Mouse (Mus musculus) spleen, adult 12 weeks (tissue): ENCODE measurements around the gene Zfhx3.

Experiments
- DNase-seq: peaks from one replicate; pipeline ENCODE4 v3.0.0; 2022; ENCODE audit warnings: low spot score

Gene Zfhx3

DNA sequence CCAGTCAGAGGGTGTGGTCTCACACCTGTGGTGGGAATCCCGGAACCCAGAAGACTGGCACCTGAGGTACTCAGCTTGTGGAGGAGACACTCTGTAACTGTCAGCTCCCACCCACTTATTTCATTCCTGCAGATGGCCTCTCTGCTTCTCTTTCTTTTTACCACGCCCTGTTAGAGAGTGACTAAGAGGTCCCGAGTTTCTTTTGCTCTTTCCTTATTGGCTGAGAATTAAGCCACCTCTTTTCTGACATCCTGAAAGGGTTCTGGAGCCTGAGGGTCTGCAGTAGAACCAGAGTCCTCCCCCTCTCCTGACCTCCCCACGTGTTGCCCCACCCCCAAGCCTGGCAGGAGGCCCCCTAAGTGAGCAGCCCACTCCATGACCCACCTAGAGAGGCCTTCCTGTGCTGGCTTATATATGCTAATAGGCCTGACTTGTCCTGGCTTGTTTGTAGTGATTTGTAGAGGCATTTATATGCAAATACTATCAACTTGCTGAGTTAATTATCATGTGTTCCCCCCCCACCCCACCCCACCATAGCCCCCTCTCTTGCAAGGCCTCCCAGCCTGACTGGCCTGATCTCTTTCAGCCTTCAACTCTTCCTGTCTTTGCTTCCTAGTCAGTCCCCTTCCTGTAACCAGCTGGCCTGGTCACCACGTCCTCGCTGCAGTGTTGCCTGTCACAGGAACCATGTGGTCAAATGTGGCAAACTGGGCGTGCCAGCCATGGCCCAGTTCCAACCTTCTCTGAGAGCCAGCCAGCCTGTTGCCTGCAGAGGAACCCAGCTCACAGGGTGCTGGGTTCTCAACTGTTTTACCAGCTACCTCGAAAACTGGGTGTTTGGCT, 780.4 kb downstream of the Zfhx3 start:
- no peak for DNase-seq

GRCm38 (mm10) chr8:108723636-108724035, 781.2 kb downstream of the Zfhx3 start:
- no peak for DNase-seq

DNA sequence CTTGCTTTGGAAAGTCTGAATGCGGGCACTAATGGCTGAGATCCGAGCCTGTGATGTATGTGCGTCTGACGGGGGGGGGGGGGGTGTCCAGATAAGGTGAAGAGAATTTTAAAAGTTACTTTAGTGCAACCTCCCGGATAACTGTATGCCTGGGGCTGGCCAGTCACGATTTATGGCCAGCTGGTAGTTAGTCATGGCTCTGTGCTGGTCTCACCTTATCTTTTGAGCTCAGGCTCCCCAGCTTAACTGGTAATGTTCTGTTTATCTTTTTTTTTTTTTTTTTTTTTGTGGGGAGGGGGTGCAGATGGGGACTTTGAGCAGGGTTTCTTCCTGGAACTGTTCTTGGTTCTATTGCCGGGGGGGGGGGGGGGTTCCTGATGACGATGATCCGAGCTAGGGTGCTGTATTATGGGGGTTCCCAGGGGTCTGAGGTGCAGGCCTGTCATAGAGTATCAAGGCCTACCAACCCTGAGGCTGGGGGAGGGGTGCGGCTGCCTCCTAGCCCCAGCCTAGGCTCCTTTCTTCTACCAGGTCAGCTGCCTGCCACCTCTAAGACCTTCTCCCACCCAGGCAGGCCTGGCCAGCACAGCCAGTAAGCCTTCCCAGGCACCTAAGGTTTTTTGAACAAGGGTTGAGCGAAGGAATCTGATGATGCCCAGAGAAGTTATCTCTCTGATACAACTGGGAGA, 782.5 kb downstream of the Zfhx3 start:
- no peak for DNase-seq

DNA sequence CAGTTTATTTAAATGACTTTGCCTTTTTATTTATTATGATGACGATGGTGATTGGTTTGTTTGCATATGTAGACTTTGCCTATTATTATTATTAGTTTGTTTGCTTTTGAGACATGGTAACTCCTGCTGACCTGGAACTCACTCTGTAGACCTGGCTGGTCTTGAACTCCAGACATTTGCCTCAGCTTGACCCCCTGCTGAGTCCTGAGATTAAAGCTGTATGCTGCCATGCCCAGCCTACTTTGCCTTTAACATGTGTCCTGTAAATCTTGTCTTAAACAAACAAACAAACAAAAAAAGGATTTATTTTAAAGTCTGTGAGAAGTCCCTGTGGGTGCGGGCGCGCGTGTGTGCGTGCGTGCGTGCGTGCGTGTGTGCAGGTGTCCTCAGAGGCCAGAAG, 783.2 kb downstream of the Zfhx3 start:
- no peak for DNase-seq

GRCm38 (mm10) chr8:108726541-108727241, 784.2 kb downstream of the Zfhx3 start:
- no peak for DNase-seq

- DNase-seq, result no peak
These were observed 786.7 kb downstream of the Zfhx3 start for GRCm38 (mm10) chr8:108729169-108729568.

GRCm38 (mm10) chr8:108729667-108730329, 787.4 kb downstream of the Zfhx3 start:
- no peak for DNase-seq

DNA sequence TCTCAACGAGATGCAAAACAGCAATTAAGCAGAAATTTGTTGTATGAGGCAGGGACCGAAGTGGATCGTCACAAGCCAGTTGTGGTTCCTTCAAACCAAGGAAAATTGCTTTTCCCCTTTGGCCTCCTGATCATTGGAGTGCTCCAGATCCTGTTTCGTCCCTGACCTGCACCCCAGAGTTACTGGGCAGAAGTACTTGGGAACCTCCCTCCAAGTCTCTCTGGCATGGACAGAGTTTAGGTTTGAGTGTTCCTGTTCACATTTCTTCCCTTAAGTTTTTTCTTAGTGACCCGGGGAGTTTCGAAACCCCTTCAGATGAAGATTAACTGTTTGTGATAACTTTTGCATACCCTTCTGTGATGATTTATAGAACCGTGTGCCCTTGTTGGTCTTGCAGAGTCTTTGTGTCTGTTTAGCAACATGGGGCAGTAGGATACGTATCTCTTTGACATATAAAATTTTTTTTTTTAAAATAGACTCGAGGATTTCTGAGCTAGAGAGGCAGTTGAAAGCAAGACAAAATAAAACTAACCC, 788.5 kb downstream of the Zfhx3 start:
- no peak for DNase-seq

DNA sequence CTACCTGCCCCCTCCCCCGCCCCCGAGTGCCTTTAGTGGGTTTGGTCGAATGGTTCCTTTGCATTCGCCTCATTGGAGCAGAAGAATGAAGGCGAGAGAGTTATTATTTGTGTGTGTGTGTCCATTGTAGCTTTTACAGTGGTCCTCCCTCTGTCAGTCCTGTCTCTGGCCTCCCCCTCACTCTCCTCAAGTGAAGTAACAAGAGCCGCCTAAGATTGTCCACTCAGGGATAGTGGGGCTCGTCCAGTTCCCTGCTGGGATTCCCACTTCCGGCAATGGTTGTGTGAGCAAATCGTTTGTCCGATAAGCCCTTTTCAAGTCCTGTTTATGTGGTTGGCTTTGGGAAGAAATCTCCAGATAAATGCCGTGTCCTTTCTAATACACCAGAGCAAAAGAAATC, 790.1 kb downstream of the Zfhx3 start:
- no peak for DNase-seq

- DNase-seq, result no peak
These were observed 790.9 kb downstream of the Zfhx3 start for GRCm38 (mm10) chr8:108733385-108733784.

DNA sequence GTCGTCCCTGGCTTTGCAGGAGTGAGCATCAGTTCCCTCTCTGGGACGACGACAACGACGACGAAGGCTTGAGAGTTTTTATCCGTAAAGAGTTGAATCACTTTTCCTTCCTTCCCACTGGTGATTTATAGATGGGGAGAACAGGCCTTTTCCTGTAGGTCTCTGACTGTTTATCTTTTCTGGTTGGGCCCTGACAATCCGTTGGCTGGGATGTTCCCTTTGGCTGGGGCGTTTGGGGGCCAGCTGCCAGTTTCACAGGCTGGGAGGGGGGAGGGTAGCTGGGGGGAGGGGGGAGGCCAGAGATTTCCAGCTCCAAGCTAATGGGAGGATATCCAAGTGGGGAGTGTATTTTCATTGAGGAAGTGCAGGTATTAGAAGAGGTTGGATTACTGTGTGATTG, 794.0 kb downstream of the Zfhx3 start:
- no peak for DNase-seq

DNA sequence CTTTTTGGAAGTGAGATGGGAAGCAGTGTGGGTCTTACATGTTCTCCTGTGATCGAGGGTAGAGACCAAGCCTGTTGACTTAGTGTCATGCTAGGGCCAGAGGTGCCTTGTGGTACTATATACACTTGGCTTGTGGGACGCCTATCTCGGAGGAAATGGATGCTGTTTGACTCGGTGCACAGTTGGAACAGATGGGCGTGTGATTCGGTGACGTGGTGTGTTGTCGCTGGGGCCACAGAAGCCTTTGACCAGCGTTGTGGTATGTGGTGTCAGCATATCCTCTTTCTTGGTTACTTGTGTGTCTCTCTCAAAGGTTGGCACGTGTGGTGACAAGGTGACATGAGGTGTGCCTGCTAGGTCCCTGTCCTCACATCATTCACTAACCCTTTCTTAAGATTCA, 795.7 kb downstream of the Zfhx3 start:
- no peak for DNase-seq

- no peak for DNase-seq
These were observed 797.1 kb downstream of the Zfhx3 start for GRCm38 (mm10) chr8:108739517-108739916.

GRCm38 (mm10) chr8:108740443-108740842, 798.0 kb downstream of the Zfhx3 start:
- DNase-seq, result no peak

DNA sequence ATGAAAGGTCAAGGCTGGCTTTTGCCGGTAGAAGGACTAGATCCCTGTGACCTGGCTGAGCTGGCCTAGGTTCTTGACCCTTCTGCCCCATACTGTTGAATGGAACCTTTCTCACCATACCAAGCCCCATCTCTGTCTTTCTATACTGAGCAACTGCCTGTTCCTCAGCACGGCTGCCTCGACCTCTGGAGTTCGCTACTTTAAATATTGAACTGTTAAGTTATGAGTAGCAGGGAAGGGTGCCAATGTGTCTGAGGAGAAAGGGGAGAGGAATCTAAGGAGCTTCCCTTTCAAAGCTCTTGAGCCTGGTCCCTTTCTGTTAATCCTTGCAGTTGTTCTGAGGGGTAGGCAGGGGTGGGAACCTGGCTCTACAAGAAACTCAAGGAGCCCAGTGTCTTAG, 799.2 kb downstream of the Zfhx3 start:
- no peak for DNase-seq

DNA sequence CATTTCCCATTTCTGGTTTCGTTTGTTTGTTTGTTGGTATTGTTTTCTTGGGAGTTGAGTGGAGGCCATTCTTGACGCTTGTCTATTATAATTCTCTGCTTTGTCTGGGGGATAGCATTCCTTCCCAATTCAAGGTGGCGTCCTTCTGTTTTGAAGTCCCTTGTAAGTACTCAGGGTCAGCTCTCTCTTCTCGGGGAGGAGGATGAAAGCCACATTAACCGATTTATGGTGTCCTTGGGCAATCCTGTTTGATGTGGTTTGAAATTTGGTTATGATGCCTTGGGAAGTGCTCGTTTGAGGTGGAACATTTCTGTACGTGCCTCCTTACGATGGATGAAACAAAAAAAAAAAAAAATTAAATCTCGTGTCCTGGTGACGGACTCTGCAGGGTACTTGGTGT, 800.0 kb downstream of the Zfhx3 start:
- no peak for DNase-seq

DNA sequence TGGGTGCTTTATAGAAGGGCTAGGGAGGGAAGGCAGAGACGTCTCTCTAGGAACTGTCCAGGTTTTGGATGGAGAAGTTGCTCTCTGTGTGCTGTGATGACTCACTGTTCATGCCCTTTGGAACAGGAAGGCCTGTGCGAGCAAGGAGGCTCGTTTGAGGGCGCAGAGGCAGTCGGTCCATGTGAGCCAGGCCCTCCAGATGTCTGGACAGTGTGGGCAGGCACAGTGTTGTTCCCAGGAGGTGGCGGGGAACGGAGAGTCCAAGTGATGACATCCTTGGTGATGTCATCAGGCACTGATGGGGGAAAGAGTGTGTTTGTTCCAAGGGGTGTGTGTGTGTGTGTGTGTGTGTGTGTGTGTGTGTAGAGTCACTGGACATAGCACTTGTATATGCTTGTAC, 800.8 kb downstream of the Zfhx3 start:
- DNase-seq, result no peak

DNA sequence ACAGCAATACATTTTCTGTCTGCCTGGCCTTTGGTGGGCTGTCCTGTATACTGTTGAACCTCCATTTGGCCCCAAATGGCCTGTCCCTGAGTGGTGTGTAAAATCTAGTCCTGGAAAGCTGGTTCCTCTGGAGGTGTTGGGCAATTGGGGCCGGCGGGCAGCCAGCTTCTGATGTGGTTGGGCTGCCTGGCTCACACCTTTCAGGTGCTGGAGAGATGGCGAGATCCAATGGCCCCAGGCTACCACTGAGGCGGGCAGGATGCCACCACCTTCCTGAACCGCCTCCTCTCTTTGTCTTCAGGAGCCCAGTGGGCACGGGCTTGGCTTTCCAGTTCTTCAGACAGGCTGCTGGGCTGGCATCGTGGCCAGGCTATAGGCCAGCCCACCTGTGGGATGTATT, 803.1 kb downstream of the Zfhx3 start:
- DNase-seq, result no peak

- no peak for DNase-seq
These were observed 805.7 kb downstream of the Zfhx3 start for GRCm38 (mm10) chr8:108748095-108748494.

- no peak for DNase-seq
These were observed 806.5 kb downstream of the Zfhx3 start for GRCm38 (mm10) chr8:108748851-108749376.

DNA sequence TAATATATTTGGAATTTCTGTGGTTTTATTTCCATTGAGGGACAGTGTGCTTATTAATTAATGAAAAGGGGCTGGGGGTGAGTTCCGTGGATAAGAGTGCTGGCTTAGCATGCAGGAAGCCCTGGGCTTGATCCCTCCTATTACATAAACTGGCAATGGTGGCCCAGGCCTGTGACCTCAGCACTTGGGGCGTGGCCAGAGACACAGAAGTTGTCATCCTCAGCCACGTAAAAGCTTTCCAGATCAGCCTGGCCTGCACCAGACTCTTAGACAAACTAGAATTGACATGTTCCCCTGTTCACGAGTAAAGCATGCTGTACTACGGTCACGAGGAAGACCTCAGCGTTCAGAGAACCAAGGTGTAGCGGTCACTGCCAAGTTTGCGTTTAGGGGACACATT, 808.4 kb downstream of the Zfhx3 start:
- DNase-seq, result no peak

GRCm38 (mm10) chr8:108754556-108754955, 812.1 kb downstream of the Zfhx3 start:
- no peak for DNase-seq
